In genomic region chr1:42988996-42989395, GRCm38 (mm10) we compare ENCODE assay signal across 23 mouse cellular contexts. TPM values are rescaled to one million over a fixed set of nuclear protein-coding genes. Genes with fewer than 3 reads are reported as not detected.
"Had no signal": no experiment of that assay in that cellular context is flagged by ENCODE, and none has a peak within 500 bp of the region (broad histone marks: within the 10 kb centered on the region; RNA-seq: fewer than 3 reads in every experiment).

No protein-coding gene starts in this region.

- H3K27ac ChIP-seq: kidney, embryonic 15.5 days; limb, embryonic 10.5 days; limb, embryonic 13.5 days; liver, embryonic 12.5 days; liver, embryonic 15.5 days; lung, embryonic 15.5 days; midbrain, embryonic 10.5 days; midbrain, embryonic 13.5 days; neural tube, embryonic 13.5 days had no signal

- H3K4me3 ChIP-seq: kidney, embryonic 15.5 days; limb, embryonic 10.5 days; limb, embryonic 13.5 days; liver, embryonic 12.5 days; liver, embryonic 15.5 days; lung, embryonic 15.5 days; megakaryocyte, embryonic 14.5 days; midbrain, embryonic 10.5 days; midbrain, embryonic 13.5 days; myocyte; neural tube, embryonic 13.5 days had no signal

- H3K9ac ChIP-seq: kidney, embryonic 15.5 days; limb, embryonic 13.5 days; liver, embryonic 12.5 days; liver, embryonic 15.5 days; lung, embryonic 15.5 days; midbrain, embryonic 13.5 days; neural tube, embryonic 13.5 days had no signal

- ATAC-seq: liver, embryonic 12.5 days; midbrain, embryonic 13.5 days; midbrain, embryonic 16.5 days had no signal

- H3K4me2 ChIP-seq: kidney, embryonic 15.5 days; limb, embryonic 13.5 days; liver, embryonic 12.5 days; liver, embryonic 15.5 days; lung, embryonic 15.5 days; midbrain, embryonic 13.5 days; neural tube, embryonic 13.5 days had no signal

- H3K4me1 ChIP-seq: limb, embryonic 13.5 days; liver, embryonic 12.5 days; liver, embryonic 15.5 days; lung, embryonic 15.5 days; midbrain, embryonic 10.5 days; midbrain, embryonic 13.5 days; neural tube, embryonic 13.5 days had no signal

- H3K36me3 ChIP-seq: kidney, embryonic 15.5 days; limb, embryonic 10.5 days; limb, embryonic 13.5 days; liver, embryonic 12.5 days; liver, embryonic 15.5 days; lung, embryonic 15.5 days; midbrain, embryonic 10.5 days had no signal

- H3K9me3 ChIP-seq: kidney, embryonic 15.5 days; limb, embryonic 10.5 days; limb, embryonic 13.5 days; liver, embryonic 12.5 days; liver, embryonic 15.5 days; lung, embryonic 15.5 days had no signal

- H3K27me3 ChIP-seq: kidney, embryonic 15.5 days; limb, embryonic 13.5 days; liver, embryonic 12.5 days; liver, embryonic 15.5 days; lung, embryonic 15.5 days; megakaryocyte, embryonic 14.5 days; midbrain, embryonic 13.5 days; neural tube, embryonic 13.5 days had no signal

- DNase-seq: kidney, adult 8-10 months; kidney, postnatal 10 days; kidney, postnatal 36 days; liver; lung, adult 18-20 months; lung, postnatal 10 days; lung, postnatal 36 days; thymus, adult 18-20 months; thymus, postnatal 36 days had no signal

RNA-seq across cellular contexts. Expression of gene Gpr45, which starts 36.3 kb away (rescaled TPM):
- total RNA-seq: monocyte, adult 5-6 weeks; neutrophil, adult 5-6 weeks had no signal
- polyA plus RNA-seq: myocyte had no signal
